Mouse (Mus musculus): ENCODE data around the gene Gm10721. TPM values are rescaled to one million over a fixed set of nuclear protein-coding genes. Genes with fewer than 3 reads are reported as not detected.
"Not testable (repeated sequence)": the region's sequence is repeated elsewhere in the genome, so short reads cannot be mapped to it uniquely, and the experiment has no call there.

The Gm10721 gene
- total RNA-seq, 2 experiments from 2014 or later: 0.73 to 0.86 TPM

DNA sequence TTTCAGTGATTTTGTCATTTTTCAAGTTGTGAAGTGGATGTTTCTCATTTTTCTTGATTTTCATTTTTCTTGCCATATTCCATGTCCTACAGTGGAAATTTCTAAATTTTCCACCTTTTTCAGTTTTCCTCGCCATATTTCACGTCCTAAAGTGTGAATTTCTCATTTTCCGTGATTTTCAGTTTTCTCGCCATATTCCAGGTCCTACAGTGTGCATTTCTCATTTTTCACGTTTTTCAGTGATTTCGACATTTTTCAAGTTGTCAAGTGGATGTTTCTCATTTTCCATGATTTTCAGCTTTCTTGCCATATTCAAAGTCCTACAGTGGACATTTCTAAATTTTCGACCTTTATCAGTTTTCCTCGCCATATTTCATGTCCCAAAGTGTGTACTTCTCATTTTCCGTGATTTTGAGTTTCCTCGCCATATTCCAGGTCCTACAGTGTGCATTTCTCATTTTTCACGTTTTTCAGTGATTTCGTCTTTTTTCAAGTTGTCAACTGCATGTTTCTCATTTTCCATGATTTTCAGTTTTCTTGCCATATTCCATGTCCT lies 12.1 kb downstream of the Gm10721 start, which contains the start of gene Gm10717:
Gm10717 (plus strand) TSS at position 506 of the 556 bp plus-strand sequence.
- DNase-seq (ENCODE audit: low spot score in 2 of 2): not testable (repeated sequence)

DNA sequence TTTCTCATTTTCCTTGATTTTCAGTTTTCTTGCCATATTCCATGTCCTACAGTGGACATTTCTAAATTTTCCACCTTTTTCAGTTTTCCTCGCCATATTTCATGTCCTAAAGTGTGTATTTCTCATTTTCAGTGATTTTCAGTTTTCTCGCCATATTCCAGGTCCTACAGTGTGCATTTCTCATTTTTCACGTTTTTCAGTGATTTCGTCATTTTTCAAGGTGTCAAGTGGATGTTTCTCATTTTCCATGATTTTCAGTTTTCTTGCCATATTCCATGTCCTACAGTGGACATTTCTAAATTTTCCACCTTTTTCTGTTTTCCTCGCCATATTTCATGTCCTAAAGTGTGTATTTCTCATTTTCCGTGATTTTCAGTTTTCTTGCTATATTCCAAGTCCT lies 12.7 kb downstream of the Gm10721 start:
- peak; percentile 80 to 94 for DNase-seq (ENCODE audit: low spot score in 2 of 2)

DNA sequence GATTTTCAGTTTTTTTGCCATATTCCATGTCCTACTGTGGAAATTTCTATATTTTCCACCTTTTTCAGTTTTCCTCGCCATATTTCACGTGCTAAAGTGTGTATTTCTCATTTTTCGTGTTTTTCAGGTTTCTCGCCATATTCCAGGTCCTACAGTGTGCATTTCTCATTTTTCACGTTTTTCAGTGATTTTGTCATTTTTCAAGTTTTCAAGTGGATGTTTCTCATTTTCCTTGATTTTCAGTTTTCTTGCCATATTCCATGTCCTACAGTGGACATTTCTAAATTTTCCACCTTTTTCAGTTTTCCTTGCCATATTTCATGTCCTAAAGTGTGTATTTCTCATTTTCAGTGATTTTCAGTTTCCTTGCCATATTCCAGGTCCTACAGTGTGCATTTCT lies 13.2 kb downstream of the Gm10721 start:
- DNase-seq (ENCODE audit: low spot score in 2 of 2): peak in 1 of 2 experiments; percentile 44

DNA sequence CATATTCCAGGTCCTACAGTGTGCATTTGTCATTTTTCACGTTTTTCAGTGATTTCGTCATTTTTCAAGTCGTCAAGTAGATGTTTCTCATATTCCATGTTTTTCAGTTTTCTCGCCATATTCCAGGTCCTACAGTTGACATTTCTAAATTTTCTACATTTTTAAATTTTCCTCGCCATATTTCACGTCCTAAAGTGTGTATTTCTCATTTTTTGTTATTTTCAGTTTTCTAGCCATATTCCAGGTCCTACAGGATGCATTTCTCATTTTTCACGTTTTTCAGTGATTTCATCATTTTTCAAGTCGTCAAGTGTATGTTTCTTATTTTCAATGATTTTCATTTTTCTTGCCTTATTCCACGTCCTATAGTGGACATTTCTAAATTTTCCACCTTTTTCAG lies 13.8 kb downstream of the Gm10721 start:
- peak in 1 of 2 experiments; percentile 59 for DNase-seq (ENCODE audit: low spot score in 2 of 2)

DNA sequence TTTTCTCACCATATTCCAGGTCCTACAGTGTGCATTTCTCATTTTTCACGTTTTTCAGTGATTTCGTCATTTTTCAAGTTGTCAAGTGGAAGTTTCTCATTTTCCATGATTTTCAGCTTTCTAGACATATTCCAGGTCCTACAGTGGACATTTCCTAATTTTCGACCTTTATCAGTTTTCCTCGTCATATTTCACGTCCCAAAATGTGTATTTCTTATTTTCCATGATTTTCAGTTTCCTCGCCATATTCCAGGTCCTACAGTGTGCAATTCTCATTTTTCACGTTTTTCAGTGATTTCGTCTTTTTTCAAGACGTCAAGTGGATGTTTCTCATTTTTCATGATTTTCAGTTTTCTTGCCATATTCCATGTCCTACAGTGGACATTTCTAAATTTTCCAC lies 14.3 kb downstream of the Gm10721 start:
- not testable (repeated sequence) for DNase-seq (ENCODE audit: low spot score in 2 of 2)

DNA sequence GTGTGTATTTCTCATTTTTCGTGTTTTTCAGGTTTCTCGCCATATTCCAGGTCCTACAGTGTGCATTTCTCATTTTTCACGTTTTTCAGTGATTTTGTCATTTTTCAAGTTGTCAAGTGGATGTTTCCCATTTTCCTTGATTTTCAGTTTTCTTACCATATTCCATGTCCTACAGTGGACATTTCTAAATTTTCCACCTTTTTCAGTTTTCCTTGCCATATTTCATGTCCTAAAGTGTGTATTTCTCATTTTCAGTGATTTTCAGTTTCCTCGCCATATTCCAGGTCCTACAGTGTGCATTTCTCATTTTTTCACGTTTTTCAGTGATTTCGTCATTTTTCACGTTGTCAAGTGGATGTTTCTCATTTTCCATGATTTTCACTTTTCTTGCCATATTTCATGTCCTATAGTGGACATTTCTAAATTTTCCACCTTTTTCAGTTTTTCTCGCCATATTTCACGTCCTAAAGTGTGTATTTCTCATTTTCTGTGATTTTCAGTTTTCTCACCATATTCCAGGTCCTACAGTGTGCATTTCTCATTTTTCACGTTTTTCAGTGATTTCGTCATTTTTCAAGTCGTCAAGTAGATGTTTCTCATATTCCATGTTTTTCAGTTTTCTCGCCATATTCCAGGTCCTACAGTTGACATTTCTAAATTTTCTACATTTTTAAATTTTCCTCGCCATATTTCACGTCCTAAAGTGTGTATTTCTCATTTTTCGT lies 16.5 kb downstream of the Gm10721 start:
- DNase-seq (ENCODE audit: low spot score in 2 of 2): peak; percentile 13 to 73

DNA sequence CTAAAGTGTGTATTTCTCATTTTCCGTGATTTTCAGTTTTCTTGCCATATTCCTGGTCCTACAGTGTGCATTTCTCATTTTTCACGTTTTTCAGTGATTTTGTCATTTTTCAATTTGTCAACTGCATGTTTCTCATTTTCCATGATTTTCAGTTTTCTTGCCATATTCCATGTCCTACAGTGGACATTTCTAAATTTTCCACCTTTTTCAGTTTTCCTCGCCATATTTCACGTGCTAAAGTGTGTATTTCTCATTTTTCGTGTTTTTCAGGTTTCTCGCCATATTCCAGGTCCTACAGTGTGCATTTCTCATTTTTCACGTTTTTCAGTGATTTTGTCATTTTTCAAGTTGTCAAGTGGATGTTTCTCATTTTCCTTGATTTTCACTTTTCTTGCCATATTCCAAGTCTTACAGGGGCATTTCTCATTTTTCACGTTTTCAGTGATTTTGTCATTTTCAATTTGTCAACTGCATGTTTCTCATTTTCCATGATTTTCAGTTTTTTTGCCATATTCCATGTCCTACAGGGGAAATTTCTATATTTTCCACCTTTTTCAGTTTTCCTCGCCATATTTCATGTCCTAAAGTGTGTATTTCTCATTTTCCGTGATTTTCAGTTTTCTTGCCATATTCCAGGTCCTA lies 17.9 kb downstream of the Gm10721 start:
- peak in 1 of 2 experiments; percentile 55 for DNase-seq (ENCODE audit: low spot score in 2 of 2)

DNA sequence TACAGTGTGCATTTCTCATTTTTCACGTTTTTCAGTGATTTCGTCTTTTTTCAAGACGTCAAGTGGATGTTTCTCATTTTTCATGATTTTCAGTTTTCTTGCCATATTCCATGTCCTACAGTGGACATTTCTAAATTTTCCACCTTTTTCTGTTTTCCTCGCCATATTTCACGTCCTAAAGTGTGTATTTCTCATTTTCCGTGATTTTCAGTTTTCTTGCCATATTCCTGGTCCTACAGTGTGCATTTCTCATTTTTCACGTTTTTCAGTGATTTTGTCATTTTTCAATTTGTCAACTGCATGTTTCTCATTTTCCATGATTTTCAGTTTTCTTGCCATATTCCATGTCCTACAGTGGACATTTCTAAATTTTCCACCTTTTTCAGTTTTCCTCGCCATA lies 21.4 kb downstream of the Gm10721 start, which contains the start of gene Gm17535:
Gm17535 (plus strand) TSS at position 301 of the 400 bp plus-strand sequence.
- DNase-seq (ENCODE audit: low spot score in 2 of 2): not testable (repeated sequence)

DNA sequence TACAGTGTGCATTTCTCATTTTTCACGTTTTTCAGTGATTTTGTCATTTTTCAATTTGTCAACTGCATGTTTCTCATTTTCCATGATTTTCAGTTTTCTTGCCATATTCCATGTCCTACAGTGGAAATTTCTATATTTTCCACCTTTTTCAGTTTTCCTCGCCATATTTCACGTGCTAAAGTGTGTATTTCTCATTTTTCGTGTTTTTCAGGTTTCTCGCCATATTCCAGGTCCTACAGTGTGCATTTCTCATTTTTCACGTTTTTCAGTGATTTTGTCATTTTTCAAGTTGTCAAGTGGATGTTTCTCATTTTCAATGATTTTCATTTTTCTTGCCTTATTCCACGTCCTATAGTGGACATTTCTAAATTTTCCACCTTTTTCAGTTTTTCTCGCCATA lies 23.6 kb downstream of the Gm10721 start, which contains the start of gene Gm10715:
Gm10715 (plus strand) TSS at position 301 of the 400 bp plus-strand sequence.
- DNase-seq (ENCODE audit: low spot score in 2 of 2): not testable (repeated sequence)

DNA sequence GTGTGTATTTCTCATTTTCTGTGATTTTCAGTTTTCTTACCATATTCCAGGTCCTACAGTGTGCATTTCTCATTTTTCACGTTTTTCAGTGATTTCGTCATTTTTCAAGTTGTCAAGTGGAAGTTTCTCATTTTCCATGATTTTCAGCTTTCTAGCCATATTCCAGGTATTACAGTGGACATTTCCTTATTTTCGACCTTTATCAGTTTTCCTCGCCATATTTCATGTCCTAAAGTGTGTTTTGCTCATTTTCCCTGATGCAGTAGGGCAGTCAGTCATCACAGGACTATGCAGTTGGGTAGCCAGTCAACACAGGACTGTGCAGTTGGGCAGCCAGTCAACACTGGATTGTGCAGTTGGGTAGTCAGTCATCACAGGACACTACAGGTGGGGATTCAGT lies 25.2 kb downstream of the Gm10721 start:
- not testable (repeated sequence) for DNase-seq (ENCODE audit: low spot score in 2 of 2)

Small RNA genes within 50 kb of the gene (microRNA-seq; reads per million reads assigned to microRNA genes)
- gene Mir101c: not detected

Other genes starting within 250 kb of the Gm10721 start
- gene Gm10722, start 12.2 kb upstream of the Gm10721 start, total RNA-seq (2021): not detected
- not detected for gene Gm11168, start 9.8 kb upstream of the Gm10721 start, total RNA-seq (2021)
- not detected for gene Gm10720, start 2.5 kb downstream of the Gm10721 start, total RNA-seq (2021)
- 1 to 10 TPM in 1 of 2 experiments, under 1 TPM in 1; 0.93 to 1.1 TPM for gene Gm10719, start 4.3 kb downstream of the Gm10721 start, total RNA-seq (2021)
- 1 to 10 TPM; 1.2 to 1.8 TPM for gene Gm10718, start 10.4 kb downstream of the Gm10721 start, total RNA-seq (2021)
- gene Gm10717, start 12.3 kb downstream of the Gm10721 start, total RNA-seq (2021): under 1 TPM in 1 of 2 experiments, not detected in 1; 0.78 TPM
- not detected for gene Gm17535, start 21.5 kb downstream of the Gm10721 start, total RNA-seq (2021)
- not detected for gene Gm10715, start 23.7 kb downstream of the Gm10721 start, total RNA-seq (2021)

Data from gastrocnemius, postnatal 4 days (tissue).